Mouse (Mus musculus): Measurements from ENCODE around the gene Fchsd2.

Fchsd2 gene

DNA sequence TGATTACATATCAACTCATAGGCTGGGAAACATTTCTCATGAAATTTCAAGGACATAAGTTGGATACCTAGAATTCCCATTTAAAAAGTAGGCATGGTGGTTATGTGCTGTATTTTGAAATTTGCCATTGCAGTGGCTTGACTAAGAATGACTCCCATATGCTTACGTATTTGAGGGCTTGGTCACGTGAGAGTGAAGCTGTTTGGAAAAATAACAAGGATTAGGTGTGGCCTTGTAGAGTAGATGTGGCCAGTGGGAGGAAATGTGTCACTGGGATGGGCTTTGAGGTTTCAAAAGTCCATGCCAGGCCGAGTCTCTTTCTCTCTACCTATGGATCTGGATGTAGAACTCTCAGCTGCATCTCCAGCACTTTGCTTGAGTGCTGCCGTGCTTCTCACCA lies 71.2 kb downstream of the Fchsd2 start:
- H3K36me3 ChIP-seq (ENCODE audit: control insufficient read depth, insufficient read depth, low read length, poor library complexity, severe bottlenecking): peaks cover 6% of the 10 kb centered on the region; the same call in 1 of the 2 replicates
- DNase-seq (ENCODE audit: low read depth, low spot score): no peak
- no peaks in the 10 kb centered on the region for H3K27me3 ChIP-seq (ENCODE audit: control insufficient read depth, insufficient read depth, low read length, poor library complexity, severe bottlenecking)

- Histone ChIP-seq H3K27me3 (ENCODE audit: control insufficient read depth, insufficient read depth, low read length, poor library complexity, severe bottlenecking) (no peaks in the 10 kb centered on the region), H3K36me3 (ENCODE audit: control insufficient read depth, insufficient read depth, low read length, poor library complexity, severe bottlenecking) (peaks cover 6% of the 10 kb centered on the region; the same call in 1 of the 2 replicates)
- DNase-seq (ENCODE audit: low read depth, low spot score): no peak
Observed at GRCm38 (mm10) chr7:101166568-101166967, 73.9 kb downstream of the Fchsd2 start.

- H3K27me3 ChIP-seq (ENCODE audit: control insufficient read depth, insufficient read depth, low read length, poor library complexity, severe bottlenecking): no peaks in the 10 kb centered on the region
- no peak for DNase-seq (ENCODE audit: low read depth, low spot score)
- 0 out of 2 replicates have a peak, but pooled peaks cover 4% of the 10 kb centered on the region for H3K36me3 ChIP-seq (ENCODE audit: control insufficient read depth, insufficient read depth, low read length, poor library complexity, severe bottlenecking)
Observed at GRCm38 (mm10) chr7:101170482-101170881, 77.8 kb downstream of the Fchsd2 start.

DNA sequence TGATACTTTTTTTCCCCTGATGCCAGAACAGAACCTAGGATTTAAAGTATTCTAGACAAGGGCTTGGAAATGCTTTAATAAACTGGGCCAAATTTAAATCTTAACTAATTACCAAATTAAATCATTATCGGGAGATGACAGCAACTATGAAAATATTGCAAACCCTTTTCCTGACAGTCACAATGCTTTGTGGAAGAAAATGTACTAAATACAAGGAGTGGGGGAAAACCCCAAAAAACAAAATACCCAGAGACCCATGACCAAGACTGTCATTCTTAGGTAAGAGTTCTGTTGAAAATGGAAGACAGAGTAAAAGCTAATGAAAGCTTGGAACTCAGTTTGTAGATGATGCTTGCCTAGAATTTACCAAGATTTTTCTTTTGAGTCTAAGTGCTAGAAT lies 78.3 kb downstream of the Fchsd2 start:
- Histone ChIP-seq H3K27me3 (ENCODE audit: control insufficient read depth, insufficient read depth, low read length, poor library complexity, severe bottlenecking) (no peaks in the 10 kb centered on the region), H3K36me3 (ENCODE audit: control insufficient read depth, insufficient read depth, low read length, poor library complexity, severe bottlenecking) (0 out of 2 replicates have a peak, but pooled peaks cover 4% of the 10 kb centered on the region)
- peak; percentile 25 for DNase-seq (ENCODE audit: low read depth, low spot score)

DNA sequence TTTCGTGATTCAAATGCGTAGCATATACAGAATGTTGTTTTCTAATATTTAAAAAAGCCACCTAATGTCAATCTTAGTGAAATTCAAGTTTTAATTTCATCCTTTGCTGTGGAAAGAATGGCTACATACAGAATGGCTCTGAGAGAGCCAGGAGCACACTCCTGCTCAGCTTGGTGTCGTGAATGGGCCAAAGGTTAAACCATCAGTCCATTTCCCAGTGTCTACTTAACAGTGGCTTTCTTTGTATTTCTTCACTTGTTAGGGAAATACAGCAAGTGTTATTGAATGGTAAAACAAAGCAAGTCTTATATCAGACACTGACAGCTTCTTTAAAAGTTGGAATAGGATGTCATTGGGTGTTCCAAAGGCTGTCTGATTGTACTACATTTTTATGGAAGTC lies 80.7 kb downstream of the Fchsd2 start:
- no peaks in the 10 kb centered on the region for H3K27me3 ChIP-seq (ENCODE audit: control insufficient read depth, insufficient read depth, low read length, poor library complexity, severe bottlenecking)
- peaks cover 7% of the 10 kb centered on the region; the same call in 1 of the 2 replicates for H3K36me3 ChIP-seq (ENCODE audit: control insufficient read depth, insufficient read depth, low read length, poor library complexity, severe bottlenecking)
- no peak for DNase-seq (ENCODE audit: low read depth, low spot score)

GRCm38 (mm10) chr7:101178751-101179150 lies 86.1 kb downstream of the Fchsd2 start:
- Histone ChIP-seq H3K36me3 (ENCODE audit: control insufficient read depth, insufficient read depth, low read length, poor library complexity, severe bottlenecking) (peaks cover 13% of the 10 kb centered on the region; the same call in 1 of the 2 replicates), H3K27me3 (ENCODE audit: control insufficient read depth, insufficient read depth, low read length, poor library complexity, severe bottlenecking) (no peaks in the 10 kb centered on the region)
- no peak for DNase-seq (ENCODE audit: low read depth, low spot score)

DNA sequence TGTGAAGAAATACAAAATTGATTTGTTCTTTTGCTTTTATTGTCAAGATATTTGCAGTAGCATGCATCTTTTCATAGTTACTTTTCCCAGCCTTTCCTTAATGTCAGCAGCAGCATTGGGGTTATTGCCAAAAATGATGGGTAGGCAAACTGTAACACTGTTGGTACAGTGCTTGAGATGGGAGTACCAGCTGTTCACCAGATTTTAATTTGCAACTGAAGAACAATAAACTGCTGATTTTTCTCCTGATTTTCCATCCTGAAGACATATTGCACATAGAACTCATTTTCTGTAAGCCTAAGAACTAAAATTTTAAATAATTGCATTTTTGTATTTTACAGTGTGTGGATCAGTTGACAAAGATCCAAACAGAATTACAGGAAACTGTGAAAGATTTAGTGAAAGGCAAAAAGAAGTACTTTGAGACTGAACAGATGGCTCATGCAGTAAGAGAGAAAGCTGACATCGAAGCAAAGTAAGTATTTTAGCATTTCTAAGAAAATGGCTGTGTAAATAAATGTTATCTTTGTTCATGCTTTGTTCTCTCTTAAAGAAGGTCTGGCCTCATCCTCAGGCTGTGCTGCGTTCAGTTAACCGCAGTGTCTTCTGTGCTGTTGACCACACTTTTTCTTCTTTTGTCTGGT lies 98.8 kb downstream of the Fchsd2 start:
- no peak for DNase-seq (ENCODE audit: low read depth, low spot score)
- H3K27me3 ChIP-seq (ENCODE audit: control insufficient read depth, insufficient read depth, low read length, poor library complexity, severe bottlenecking): no peaks in the 10 kb centered on the region
- H3K36me3 ChIP-seq (ENCODE audit: control insufficient read depth, insufficient read depth, low read length, poor library complexity, severe bottlenecking): peaks cover 19% of the 10 kb centered on the region

DNA sequence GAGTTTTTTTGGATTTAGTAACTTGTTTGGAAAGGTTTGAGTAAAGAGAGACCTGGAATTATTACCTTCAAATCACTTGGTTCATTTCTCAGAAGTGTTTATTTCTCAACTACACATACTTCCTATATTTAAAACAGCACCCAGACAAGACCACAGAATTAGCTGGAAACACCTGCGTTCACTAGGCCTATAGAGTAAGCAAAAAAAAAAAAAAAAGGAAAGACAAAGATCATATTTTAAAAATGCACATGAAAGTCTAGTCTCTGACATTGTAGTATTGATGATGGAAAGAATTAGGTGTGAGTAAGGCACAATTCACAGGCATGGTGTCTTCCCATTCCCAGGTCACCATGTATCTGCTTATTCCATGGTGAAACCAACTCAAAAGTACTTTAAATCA lies 118.2 kb downstream of the Fchsd2 start:
- no peaks in the 10 kb centered on the region for H3K27me3 ChIP-seq (ENCODE audit: control insufficient read depth, insufficient read depth, low read length, poor library complexity, severe bottlenecking)
- H3K36me3 ChIP-seq (ENCODE audit: control insufficient read depth, insufficient read depth, low read length, poor library complexity, severe bottlenecking): peaks cover 6% of the 10 kb centered on the region
- peak; percentile 47 for DNase-seq (ENCODE audit: low read depth, low spot score)

DNA sequence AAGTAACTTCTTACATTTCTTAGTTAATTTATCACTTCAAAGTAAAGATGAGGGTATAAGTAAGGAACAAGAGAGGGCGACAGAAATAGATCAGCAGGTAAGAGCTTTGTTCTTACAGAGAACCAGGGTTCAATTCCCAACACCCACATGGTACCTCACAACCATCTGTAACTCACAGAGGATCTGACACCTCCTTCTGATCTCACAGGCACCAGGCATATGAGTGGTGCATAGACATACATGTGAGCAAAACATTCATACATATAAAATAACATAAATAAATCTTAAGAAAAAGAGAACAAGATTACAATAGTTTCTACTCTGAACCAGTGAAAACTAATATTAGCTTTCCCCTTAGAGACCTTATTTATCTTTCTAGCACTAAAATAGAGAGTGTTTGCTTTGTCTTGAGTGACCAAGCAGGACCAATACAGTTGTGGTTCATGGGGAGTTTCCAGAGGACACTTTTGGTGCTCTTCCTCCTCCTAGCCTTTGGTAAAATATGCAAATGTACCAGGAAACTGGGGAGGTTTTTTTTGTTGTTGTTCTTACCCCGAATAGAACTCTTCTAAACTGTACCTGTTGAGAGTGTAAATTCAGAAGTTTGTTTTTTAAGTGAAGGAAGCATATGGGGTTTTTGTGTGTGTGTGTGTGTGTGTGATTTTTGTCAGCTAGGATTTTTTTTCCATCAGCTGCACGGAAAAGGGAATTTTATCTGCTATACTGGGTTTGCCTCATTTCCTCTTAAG lies 121.0 kb downstream of the Fchsd2 start:
- peak; percentile 87 for DNase-seq (ENCODE audit: low read depth, low spot score)
- peaks cover 5% of the 10 kb centered on the region for H3K36me3 ChIP-seq (ENCODE audit: control insufficient read depth, insufficient read depth, low read length, poor library complexity, severe bottlenecking)
- no peaks in the 10 kb centered on the region for H3K27me3 ChIP-seq (ENCODE audit: control insufficient read depth, insufficient read depth, low read length, poor library complexity, severe bottlenecking)

DNA sequence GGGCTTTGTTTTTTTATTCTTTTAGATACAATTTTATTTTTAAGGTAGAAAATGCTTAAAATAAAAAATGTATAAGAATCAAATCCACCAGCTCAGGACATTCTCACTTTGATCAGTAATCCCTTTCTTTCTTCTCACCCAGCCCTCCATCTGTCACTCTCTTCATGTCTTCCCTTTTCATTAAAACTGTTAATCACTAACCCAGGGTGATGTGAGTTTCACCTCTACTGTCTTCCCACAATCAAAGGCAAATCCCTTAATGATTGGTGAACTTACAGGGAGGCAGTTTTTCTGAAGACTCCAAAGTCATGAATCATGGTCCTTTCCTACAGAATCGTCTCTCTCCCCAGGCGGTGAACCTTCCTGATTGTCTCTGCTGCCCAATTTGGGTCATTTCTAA lies 124.1 kb downstream of the Fchsd2 start:
- DNase-seq (ENCODE audit: low read depth, low spot score): no peak
- H3K36me3 ChIP-seq (ENCODE audit: control insufficient read depth, insufficient read depth, low read length, poor library complexity, severe bottlenecking): peaks cover 5% of the 10 kb centered on the region
- no peaks in the 10 kb centered on the region for H3K27me3 ChIP-seq (ENCODE audit: control insufficient read depth, insufficient read depth, low read length, poor library complexity, severe bottlenecking)

DNA sequence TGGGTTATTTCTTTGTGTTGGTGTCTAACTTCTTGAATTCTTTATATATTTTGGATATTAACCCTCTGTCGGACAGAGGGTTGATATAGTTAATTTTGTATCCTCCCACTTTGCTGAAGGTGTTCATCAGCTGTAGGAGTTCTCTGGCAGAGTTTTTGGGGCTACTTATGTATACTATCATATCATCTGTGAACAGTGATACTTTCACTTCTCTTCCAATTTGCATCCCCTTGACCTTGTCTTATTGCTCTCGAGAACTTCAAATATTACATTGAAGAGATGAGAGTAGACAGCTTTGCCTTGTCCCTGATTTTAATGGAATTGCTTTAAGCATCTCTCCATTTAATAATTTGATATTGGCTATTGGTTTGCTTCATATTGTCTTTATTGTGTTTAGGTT lies 130.8 kb downstream of the Fchsd2 start:
- no peaks in the 10 kb centered on the region for H3K27me3 ChIP-seq (ENCODE audit: control insufficient read depth, insufficient read depth, low read length, poor library complexity, severe bottlenecking)
- peaks cover 2% of the 10 kb centered on the region; the same call in 1 of the 2 replicates for H3K36me3 ChIP-seq (ENCODE audit: control insufficient read depth, insufficient read depth, low read length, poor library complexity, severe bottlenecking)
- peak; percentile 64 for DNase-seq (ENCODE audit: low read depth, low spot score)

DNA sequence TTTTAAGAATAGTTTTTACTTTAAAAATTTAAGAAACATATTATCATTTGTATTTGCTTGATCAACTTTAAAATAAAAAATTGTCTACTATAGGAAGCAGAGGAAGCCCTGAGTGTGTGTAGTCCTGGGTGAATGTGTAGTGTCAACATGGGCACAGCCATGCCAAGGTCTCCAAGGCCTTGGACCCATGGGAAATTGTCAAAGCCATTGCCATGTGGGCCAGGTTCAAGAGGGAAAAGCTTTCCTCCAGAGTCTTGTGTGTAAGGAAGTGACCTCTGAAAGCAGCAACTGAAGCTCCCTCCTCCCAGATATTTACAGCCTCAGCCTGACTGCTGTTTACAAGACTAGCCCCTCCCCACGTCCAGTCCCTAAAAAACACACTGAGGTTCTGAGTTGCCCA lies 136.7 kb downstream of the Fchsd2 start:
- DNase-seq (ENCODE audit: low read depth, low spot score): no peak
- no peaks in the 10 kb centered on the region for H3K27me3 ChIP-seq (ENCODE audit: control insufficient read depth, insufficient read depth, low read length, poor library complexity, severe bottlenecking)
- H3K36me3 ChIP-seq (ENCODE audit: control insufficient read depth, insufficient read depth, low read length, poor library complexity, severe bottlenecking): peaks cover 2% of the 10 kb centered on the region; the same call in 1 of the 2 replicates

GRCm38 (mm10) chr7:101231458-101231857 lies 138.8 kb downstream of the Fchsd2 start:
- peak; percentile 78 for DNase-seq (ENCODE audit: low read depth, low spot score)
- Histone ChIP-seq H3K27me3 (ENCODE audit: control insufficient read depth, insufficient read depth, low read length, poor library complexity, severe bottlenecking) (no peaks in the 10 kb centered on the region), H3K36me3 (ENCODE audit: control insufficient read depth, insufficient read depth, low read length, poor library complexity, severe bottlenecking) (peaks cover 5% of the 10 kb centered on the region; the same call in 1 of the 2 replicates)

DNA sequence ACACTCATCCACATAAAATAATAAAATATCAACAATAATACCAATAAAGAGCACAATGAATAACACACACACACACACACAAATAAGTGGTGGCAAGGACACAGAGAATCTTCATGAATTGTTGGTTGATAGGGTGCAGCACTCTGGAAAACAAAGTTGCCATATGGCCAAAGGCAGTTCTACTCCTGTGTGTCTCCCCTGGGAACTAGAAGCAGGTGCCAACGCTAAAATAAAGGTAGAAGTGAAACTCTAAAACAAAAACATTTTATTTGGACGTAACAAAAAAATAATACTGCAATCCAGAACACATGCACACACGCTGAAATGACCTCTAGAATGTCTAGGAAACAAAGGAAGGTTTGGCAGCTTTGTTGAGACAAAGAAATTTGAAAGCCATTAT lies 140.1 kb downstream of the Fchsd2 start:
- H3K27me3 ChIP-seq (ENCODE audit: control insufficient read depth, insufficient read depth, low read length, poor library complexity, severe bottlenecking): no peaks in the 10 kb centered on the region
- peak; percentile 53 for DNase-seq (ENCODE audit: low read depth, low spot score)
- H3K36me3 ChIP-seq (ENCODE audit: control insufficient read depth, insufficient read depth, low read length, poor library complexity, severe bottlenecking): peaks cover 7% of the 10 kb centered on the region; the same call in 1 of the 2 replicates

DNA sequence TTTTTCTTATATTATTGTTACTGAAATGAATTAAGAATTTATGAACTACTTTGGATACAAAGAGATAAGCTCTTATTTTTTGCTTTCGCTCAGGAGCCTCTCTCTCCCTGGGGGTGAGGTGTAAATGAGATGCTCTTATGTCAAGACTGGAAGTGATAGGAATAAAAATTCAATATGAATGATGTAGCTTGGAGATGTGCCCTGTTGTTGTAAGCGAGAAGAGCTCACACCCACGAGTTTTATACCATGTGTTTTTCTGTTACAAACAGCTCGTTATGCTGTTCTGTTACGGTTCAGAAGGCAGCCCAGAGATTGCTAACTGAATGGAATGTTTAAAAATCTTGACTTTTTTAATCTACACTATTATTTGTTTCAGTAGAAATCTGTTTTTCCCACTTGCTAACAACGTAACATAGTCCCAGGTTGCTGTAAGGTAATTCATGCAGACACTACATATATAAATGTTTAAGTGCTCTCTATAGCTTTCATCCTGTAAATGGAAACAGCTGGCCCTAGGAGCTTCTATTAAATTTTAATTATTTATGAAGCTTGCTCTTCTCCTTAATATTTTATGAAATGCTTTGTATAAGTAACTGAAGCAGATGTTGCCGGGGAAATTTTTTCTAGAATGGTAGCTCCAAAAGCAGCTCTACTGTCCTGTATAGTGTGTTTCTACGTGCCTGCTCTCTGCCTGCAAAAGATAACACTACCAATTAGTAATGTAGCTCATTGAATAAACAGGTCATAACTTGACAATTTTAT lies 144.2 kb downstream of the Fchsd2 start:
- Histone ChIP-seq H3K27me3 (ENCODE audit: control insufficient read depth, insufficient read depth, low read length, poor library complexity, severe bottlenecking) (no peaks in the 10 kb centered on the region), H3K36me3 (ENCODE audit: control insufficient read depth, insufficient read depth, low read length, poor library complexity, severe bottlenecking) (peaks cover 19% of the 10 kb centered on the region)
- no peak for DNase-seq (ENCODE audit: low read depth, low spot score)
